Mouse (Mus musculus) embryonic stem cell, embryonic (primary cell): ENCODE results near the gene Gm26661.

ENCODE experiments used
- CTCF ChIA-PET, 4 experiments: fragments of 300-600 bp in 2 of 4; fragments of 350-600 bp in 2 of 4; sonication (Branson Sonifier 250); formaldehyde crosslinking; loops; one replicate each; lab custom pipeline; 2022; ENCODE audit warnings: inconsistent platforms in 2 of 4; lab: Charles Lee
- POLR2A ChIA-PET, 4 experiments: fragments of 300-600 bp in 2 of 4; fragments of 350-600 bp in 2 of 4; sonication (Branson Sonifier 250); formaldehyde crosslinking; loops; one replicate each; lab custom pipeline; 2022; ENCODE audit warnings: antibody characterized with exemption in 4 of 4, inconsistent platforms in 1 of 4; lab: Charles Lee

Gm26661 gene

DNA sequence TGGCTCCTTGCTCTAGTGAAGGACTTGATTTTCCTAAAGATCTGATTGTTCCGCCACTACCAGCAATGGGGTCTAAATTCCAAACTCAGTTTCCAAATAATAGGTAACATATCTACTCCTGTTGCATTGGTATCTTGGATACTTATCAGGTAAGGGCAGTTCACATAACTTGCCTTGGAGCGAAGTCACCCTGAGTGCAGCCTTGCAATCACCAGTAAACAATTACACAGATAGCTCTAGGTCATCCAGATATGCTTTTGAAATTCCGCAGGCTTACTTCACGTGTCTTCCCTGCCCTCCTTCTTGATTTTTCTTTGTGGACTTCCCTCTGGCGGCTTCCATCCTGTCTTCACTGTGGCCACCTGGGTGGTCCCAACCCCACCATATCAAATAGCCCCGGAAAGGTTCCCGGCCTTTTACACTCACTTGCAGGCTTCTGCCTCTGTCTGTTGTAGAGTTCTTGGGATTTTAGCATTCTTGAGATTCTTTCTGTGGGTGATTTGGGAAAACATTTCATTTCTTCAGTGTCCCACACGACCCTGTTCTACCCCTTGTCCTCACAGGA is 48.6 kb downstream of the Gm26661 start:
- ChIA-PET POLR2A (interaction anchor here in 3 of 4 experiments (0.6 to 6.5 kb wide), 19 partner anchors 8 to 117 kb away, joined by 3 to 46 read pairs (median 4); partner anchors contain the start of genes Flnb (in 1 of the 3) and Gm45521 (in 1 of the 3)), CTCF (no interaction called here)
